Mouse (Mus musculus) embryonic facial prominence, embryonic 15.5 days (tissue): ENCODE results near the gene Rab2b. TPM values are rescaled to one million over a fixed set of nuclear protein-coding genes. Genes with fewer than 3 reads are reported as not detected.

Experiments used
- polyA plus RNA-seq: library from polyadenylated mRNA; unstranded; fragments of >200 nt; fragmentation: Nextera tagmentation; extraction: Ambion mirVana; gene quantifications from 2 replicates; pipeline ENCODE4 v1.2.1, GENCODE M21; 2015

The Rab2b gene
- polyA plus RNA-seq, 1 experiment from 2014 or later: 22.2 TPM

Other genes with a start within 250 kb of the Rab2b start
- gene Olfr221, start 237.1 kb downstream of the Rab2b start, polyA plus RNA-seq: 0.19 TPM in 1 of 2 replicates, not detected in the other
- gene Hnrnpc, start 175.5 kb downstream of the Rab2b start, polyA plus RNA-seq: 549 and 552 TPM in 2 replicates
- 57.0 and 59.8 TPM in 2 replicates for gene Rpgrip1, start 168.8 kb downstream of the Rab2b start, polyA plus RNA-seq
- 46.1 and 50.6 TPM in 2 replicates for gene Supt16, start 82.1 kb downstream of the Rab2b start, polyA plus RNA-seq
- 38.6 and 38.9 TPM in 2 replicates for gene Chd8, start 21.8 kb downstream of the Rab2b start, polyA plus RNA-seq
- 42.8 and 43.2 TPM in 2 replicates for gene Tox4, start 399 bp downstream of the Rab2b start, polyA plus RNA-seq
- 42.1 and 44.2 TPM in 2 replicates for gene Mettl3, start 25.6 kb upstream of the Rab2b start, polyA plus RNA-seq
- 15.0 and 16.0 TPM in 2 replicates for gene Sall2, start 49.2 kb upstream of the Rab2b start, polyA plus RNA-seq
- gene Olfr1513, start 76.9 kb upstream of the Rab2b start, polyA plus RNA-seq: 0.09 and 0.31 TPM in 2 replicates
- 0.17 and 0.25 TPM in 2 replicates for gene Olfr1512, start 99.6 kb upstream of the Rab2b start, polyA plus RNA-seq
- gene Olfr1511, start 117.8 kb upstream of the Rab2b start, polyA plus RNA-seq: 0.26 and 0.35 TPM in 2 replicates
- 0.26 and 0.65 TPM in 2 replicates for gene Olfr1510, start 134.8 kb upstream of the Rab2b start, polyA plus RNA-seq
- not detected in 2 replicates for gene Olfr1509, start 163.4 kb upstream of the Rab2b start, polyA plus RNA-seq
- gene Olfr1508, start 187.9 kb upstream of the Rab2b start, polyA plus RNA-seq: 0.20 TPM in 1 of 2 replicates, not detected in the other
- not detected in 2 replicates for gene Olfr1507, start 216.2 kb upstream of the Rab2b start, polyA plus RNA-seq